Mouse (Mus musculus): ENCODE results near the gene AC140267.1. TPM values are rescaled to one million over a fixed set of nuclear protein-coding genes. Genes with fewer than 3 reads are reported as not detected.

Gene AC140267.1
- polyA plus RNA-seq, 1 experiment from 2014 or later: not detected

GRCm38 (mm10) chr15:80215716-80216479 lies 19.7 kb upstream of the AC140267.1 start:
- peaks cover 7% of the 10 kb centered on the region for H3K4me1 ChIP-seq
- no peaks in the 10 kb centered on the region for H3K9me3 ChIP-seq
- ATAC-seq (ENCODE audit: low FRiP score): no peak
- no peaks in the 10 kb centered on the region for H3K27me3 ChIP-seq
- H3K4me2 ChIP-seq: no peak overlapping the region
- H3K9ac ChIP-seq: no peak overlapping the region
- WGBS: 15% methylated on average over 10 of the region's 10 CpGs
- no peak overlapping the region for H3K27ac ChIP-seq
- H3K36me3 ChIP-seq (replicated peaks): peaks cover 29% of the 10 kb centered on the region
- no peak overlapping the region for H3K4me3 ChIP-seq (replicated peaks)

- H3K4me2 ChIP-seq: no peak overlapping the region
- H3K4me3 ChIP-seq (replicated peaks): no peak overlapping the region
- no peak for ATAC-seq (ENCODE audit: low FRiP score)
- H3K27me3 ChIP-seq: no peaks in the 10 kb centered on the region
- H3K36me3 ChIP-seq (replicated peaks): peaks cover 24% of the 10 kb centered on the region
- peaks cover 7% of the 10 kb centered on the region for H3K4me1 ChIP-seq
- H3K9me3 ChIP-seq: no peaks in the 10 kb centered on the region
- no peak overlapping the region for H3K27ac ChIP-seq
- H3K9ac ChIP-seq: no peak overlapping the region
- 75% methylated on average over 9 of the region's 9 CpGs for WGBS
Measured at GRCm38 (mm10) chr15:80216480-80216820, 19.2 kb upstream of the AC140267.1 start.

GRCm38 (mm10) chr15:80217476-80217875 lies 18.2 kb upstream of the AC140267.1 start:
- H3K27me3 ChIP-seq: no peaks in the 10 kb centered on the region
- H3K27ac ChIP-seq: no peak overlapping the region
- H3K36me3 ChIP-seq (replicated peaks): peaks cover 13% of the 10 kb centered on the region
- H3K9ac ChIP-seq: no peak overlapping the region
- ATAC-seq (ENCODE audit: low FRiP score): no peak
- no peak overlapping the region for H3K4me3 ChIP-seq (replicated peaks)
- H3K4me1 ChIP-seq: peaks cover 7% of the 10 kb centered on the region
- no peak overlapping the region for H3K4me2 ChIP-seq
- no peaks in the 10 kb centered on the region for H3K9me3 ChIP-seq
- 95% methylated on average over 10 of the region's 10 CpGs for WGBS

DNA sequence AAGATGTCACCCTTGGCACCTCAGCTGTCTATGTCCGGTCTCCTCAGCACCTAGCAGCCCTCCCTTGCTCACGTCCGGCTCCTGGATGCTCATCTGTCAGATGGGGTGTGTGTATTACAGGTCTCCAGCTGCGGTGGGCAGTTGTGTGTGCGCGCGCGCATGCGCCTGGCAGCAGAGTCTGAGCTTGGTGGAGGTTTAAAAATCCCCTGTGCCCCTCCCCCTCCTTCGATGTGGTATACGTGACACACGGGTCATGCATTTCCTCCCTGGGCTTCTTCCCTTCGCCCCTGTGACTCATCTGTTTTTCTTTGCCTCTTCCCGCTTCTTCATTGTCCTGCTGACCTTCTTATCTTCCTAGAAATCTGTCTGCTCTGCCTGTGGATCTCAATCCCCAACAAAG lies 16.4 kb upstream of the AC140267.1 start:
- no peak overlapping the region for H3K9ac ChIP-seq
- H3K27me3 ChIP-seq: no peaks in the 10 kb centered on the region
- no peak overlapping the region; the same call in 1 of the 2 replicates for H3K27ac ChIP-seq
- peak overlapping the region; percentile 4; the same call in 1 of the 2 replicates for H3K4me2 ChIP-seq
- H3K9me3 ChIP-seq: no peaks in the 10 kb centered on the region
- peaks cover 7% of the 10 kb centered on the region for H3K4me1 ChIP-seq
- WGBS: 63% methylated on average over 14 of the region's 14 CpGs
- H3K36me3 ChIP-seq (replicated peaks): peaks cover 7% of the 10 kb centered on the region
- no peak for ATAC-seq (ENCODE audit: low FRiP score)
- H3K4me3 ChIP-seq (replicated peaks): no peak overlapping the region

DNA sequence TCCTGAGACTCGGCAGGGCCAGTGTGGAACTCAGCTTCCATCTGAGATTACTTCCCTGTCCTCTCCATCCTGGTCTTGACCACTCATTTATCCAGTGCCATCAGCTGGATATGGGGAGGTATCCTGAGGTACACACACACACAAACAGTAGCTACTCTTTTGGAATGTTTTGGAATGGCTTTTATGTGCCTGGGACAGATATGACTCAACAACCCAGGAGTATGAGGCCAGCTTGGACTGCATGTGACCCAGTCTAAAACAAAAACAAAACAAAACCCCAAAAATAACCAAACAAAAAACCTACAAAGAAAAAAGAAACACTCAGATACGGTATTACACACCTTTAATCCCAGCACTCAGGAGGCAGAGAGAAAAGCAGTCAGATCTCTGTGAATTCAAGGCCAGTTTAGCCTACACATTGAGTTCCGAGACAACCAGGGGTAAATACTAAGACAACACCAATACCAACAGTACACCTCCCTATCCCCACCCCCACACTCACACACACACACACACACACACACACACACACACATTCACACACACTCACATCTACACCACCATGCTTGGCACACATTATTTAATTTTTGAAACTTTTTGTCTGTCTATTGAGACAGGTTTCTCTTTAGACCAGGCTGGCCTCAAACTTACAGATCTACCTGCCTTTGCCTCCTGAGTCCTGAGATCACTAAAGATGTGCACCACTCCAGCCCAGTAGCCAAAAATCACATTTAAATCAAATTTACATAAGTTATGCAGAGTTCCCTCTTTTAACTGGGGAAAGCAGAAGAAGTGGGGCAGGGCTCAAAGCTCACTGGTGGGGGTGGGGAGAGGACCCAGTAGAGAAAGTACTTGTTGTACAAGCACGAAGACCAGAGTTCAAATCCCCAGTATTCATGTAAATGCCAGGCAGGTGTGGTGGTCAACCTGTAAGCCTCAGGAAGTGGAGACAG lies 15.7 kb upstream of the AC140267.1 start:
- no peak overlapping the region; the same call in 1 of the 2 replicates for H3K27ac ChIP-seq
- 66% methylated on average over 4 of the region's 4 CpGs for WGBS
- no peak for ATAC-seq (ENCODE audit: low FRiP score)
- peaks cover 4% of the 10 kb centered on the region for H3K36me3 ChIP-seq (replicated peaks)
- no peaks in the 10 kb centered on the region for H3K27me3 ChIP-seq
- peaks cover 7% of the 10 kb centered on the region for H3K4me1 ChIP-seq
- H3K9ac ChIP-seq: no peak overlapping the region
- peak overlapping the region; percentile 4; the same call in 1 of the 2 replicates for H3K4me2 ChIP-seq
- no peak overlapping the region for H3K4me3 ChIP-seq (replicated peaks)
- no peaks in the 10 kb centered on the region for H3K9me3 ChIP-seq

- H3K4me2 ChIP-seq: no peak overlapping the region
- no peak for ATAC-seq (ENCODE audit: low FRiP score)
- no peak overlapping the region for H3K9ac ChIP-seq
- H3K4me1 ChIP-seq: peaks cover 7% of the 10 kb centered on the region
- no peak overlapping the region for H3K27ac ChIP-seq
- H3K4me3 ChIP-seq (replicated peaks): no peak overlapping the region
- WGBS: 71% methylated on average over 8 of the region's 8 CpGs
- H3K36me3 ChIP-seq (replicated peaks): peaks cover 4% of the 10 kb centered on the region
- H3K9me3 ChIP-seq: no peaks in the 10 kb centered on the region
- H3K27me3 ChIP-seq: no peaks in the 10 kb centered on the region
Measured at GRCm38 (mm10) chr15:80221031-80221430, 14.6 kb upstream of the AC140267.1 start.

- no peak overlapping the region for H3K27ac ChIP-seq
- no peak overlapping the region for H3K4me3 ChIP-seq (replicated peaks)
- WGBS: 89% methylated on average over 7 of the region's 7 CpGs
- H3K27me3 ChIP-seq: no peaks in the 10 kb centered on the region
- no peak for ATAC-seq (ENCODE audit: low FRiP score)
- no peak overlapping the region for H3K4me2 ChIP-seq
- H3K9ac ChIP-seq: no peak overlapping the region
- H3K4me1 ChIP-seq: peaks cover 11% of the 10 kb centered on the region
- no peaks in the 10 kb centered on the region for H3K36me3 ChIP-seq (replicated peaks)
- no peaks in the 10 kb centered on the region for H3K9me3 ChIP-seq
Measured at GRCm38 (mm10) chr15:80223751-80224150, 11.9 kb upstream of the AC140267.1 start.

GRCm38 (mm10) chr15:80225208-80225607 lies 10.4 kb upstream of the AC140267.1 start:
- Histone ChIP-seq H3K9me3 (no peaks in the 10 kb centered on the region), H3K9ac (no peak overlapping the region), H3K4me2 (no peak overlapping the region), H3K27me3 (no peaks in the 10 kb centered on the region), H3K4me3 (replicated peaks) (no peak overlapping the region), H3K4me1 (peaks cover 4% of the 10 kb centered on the region; the same call in 1 of the 2 replicates), H3K36me3 (replicated peaks) (no peaks in the 10 kb centered on the region), H3K27ac (no peak overlapping the region)
- WGBS: 28% methylated on average over 9 of the region's 9 CpGs
- ATAC-seq (ENCODE audit: low FRiP score): no peak

DNA sequence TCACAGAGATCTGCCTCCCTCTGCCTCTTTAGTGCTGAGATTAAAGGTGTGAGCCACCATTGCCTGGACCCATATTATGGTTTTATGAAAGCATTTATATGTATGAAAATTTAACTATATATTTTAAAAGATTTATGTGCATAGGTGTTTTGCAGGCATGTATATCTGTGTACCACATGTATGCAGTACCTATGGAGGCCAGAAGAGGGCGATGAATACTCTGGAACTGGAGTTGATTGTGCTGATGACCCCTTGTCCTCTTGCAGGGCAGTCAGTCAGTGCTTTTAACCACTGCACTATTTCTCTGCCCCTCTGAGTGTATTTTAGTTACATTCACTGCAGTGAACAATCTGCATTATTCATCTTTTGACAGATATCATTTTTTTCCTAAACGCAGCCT lies 9.8 kb upstream of the AC140267.1 start:
- Histone ChIP-seq H3K36me3 (replicated peaks) (no peaks in the 10 kb centered on the region), H3K9ac (no peak overlapping the region), H3K4me2 (no peak overlapping the region), H3K4me1 (peaks cover 4% of the 10 kb centered on the region; the same call in 1 of the 2 replicates), H3K27me3 (no peaks in the 10 kb centered on the region), H3K9me3 (no peaks in the 10 kb centered on the region), H3K27ac (no peak overlapping the region), H3K4me3 (replicated peaks) (no peak overlapping the region)
- 44% methylated on average over 2 of the region's 2 CpGs for WGBS
- no peak for ATAC-seq (ENCODE audit: low FRiP score)

DNA sequence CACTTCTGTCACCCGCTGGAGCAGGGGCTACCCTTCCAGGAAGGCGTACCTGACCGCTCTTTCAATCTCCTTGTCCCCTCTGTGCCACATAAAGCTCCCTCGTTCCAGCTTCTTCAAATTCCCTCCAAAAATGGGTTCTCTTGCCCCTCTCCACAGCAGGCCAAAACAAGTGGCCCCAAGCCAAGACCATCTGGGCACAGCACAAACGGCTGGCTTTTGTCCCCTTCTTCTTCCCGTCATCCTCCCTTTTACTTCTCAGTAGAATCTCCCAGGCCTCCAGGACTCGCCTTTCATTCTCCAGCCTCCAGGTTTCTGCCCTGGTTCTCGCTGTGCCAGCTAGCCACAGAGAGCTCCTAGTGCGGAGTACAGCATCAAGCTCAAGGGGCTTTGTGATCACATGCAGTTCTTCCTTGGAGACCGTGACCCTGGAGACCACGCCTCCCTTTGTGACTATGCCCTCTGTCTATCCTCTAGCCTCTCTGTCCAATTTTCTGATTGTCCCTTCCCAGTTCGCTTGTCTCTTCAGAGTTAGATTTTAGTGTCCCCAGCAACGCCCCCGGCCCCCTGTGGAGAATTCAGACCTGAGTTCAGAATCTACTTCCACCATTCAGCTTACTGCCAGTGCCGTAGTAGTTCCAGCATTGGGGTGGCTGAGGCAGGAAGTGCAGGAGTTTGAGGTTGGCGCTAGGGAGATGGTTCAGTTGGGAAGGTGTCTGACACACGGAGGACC lies 7.4 kb upstream of the AC140267.1 start:
- Histone ChIP-seq H3K36me3 (replicated peaks) (no peaks in the 10 kb centered on the region), H3K4me2 (no peak overlapping the region), H3K4me3 (replicated peaks) (no peak overlapping the region), H3K9ac (no peak overlapping the region), H3K27ac (no peak overlapping the region), H3K9me3 (no peaks in the 10 kb centered on the region), H3K27me3 (no peaks in the 10 kb centered on the region), H3K4me1 (peaks cover 7% of the 10 kb centered on the region)
- ATAC-seq (ENCODE audit: low FRiP score): no peak
- WGBS: 74% methylated on average over 17 of the region's 17 CpGs

DNA sequence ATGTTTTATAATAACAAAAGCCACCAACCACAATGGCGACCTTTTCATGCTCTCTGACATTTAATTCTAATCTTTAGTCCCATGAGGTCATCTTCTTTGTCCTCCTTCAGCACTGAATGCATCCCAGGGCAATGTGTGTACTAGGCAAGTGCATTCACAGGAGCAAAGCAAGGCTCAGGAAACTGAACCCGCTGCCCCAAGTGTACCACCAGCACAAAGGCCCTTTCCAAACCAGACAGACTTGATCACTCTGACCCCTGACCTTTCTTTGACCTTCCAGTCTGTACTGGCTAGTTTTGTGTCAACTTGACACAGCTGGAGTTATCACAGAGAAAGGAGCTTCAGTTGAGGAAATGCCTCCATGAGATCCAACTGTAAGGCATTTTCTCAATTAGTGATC lies 3.3 kb upstream of the AC140267.1 start:
- Histone ChIP-seq H3K4me2 (no peak overlapping the region), H3K4me1 (peaks cover 24% of the 10 kb centered on the region), H3K9me3 (no peaks in the 10 kb centered on the region), H3K36me3 (replicated peaks) (peaks cover 19% of the 10 kb centered on the region), H3K9ac (no peak overlapping the region), H3K27me3 (no peaks in the 10 kb centered on the region), H3K27ac (no peak overlapping the region), H3K4me3 (replicated peaks) (no peak overlapping the region)
- WGBS: 43% methylated on average over 2 of the region's 2 CpGs
- no peak for ATAC-seq (ENCODE audit: low FRiP score)

GRCm38 (mm10) chr15:80233053-80233452 lies 2.6 kb upstream of the AC140267.1 start:
- peak; percentile 18; the same call in 1 of the 2 replicates for ATAC-seq (ENCODE audit: low FRiP score)
- 63% methylated on average over 4 of the region's 4 CpGs for WGBS
- Histone ChIP-seq H3K9ac (no peak overlapping the region), H3K27ac (peak overlapping the region; percentile 72; the same call in 1 of the 2 replicates), H3K27me3 (no peaks in the 10 kb centered on the region), H3K4me1 (peaks cover 24% of the 10 kb centered on the region), H3K36me3 (replicated peaks) (peaks cover 24% of the 10 kb centered on the region), H3K4me3 (replicated peaks) (peak overlapping the region; percentile 90; the same call in 1 of the 2 replicates), H3K4me2 (peak overlapping the region; percentile 96), H3K9me3 (no peaks in the 10 kb centered on the region)
